Mouse (Mus musculus) embryonic facial prominence, embryonic 13.5 days (tissue): Measurements from ENCODE around the gene Nelfcd. TPM values are rescaled to one million over a fixed set of nuclear protein-coding genes. Genes with fewer than 3 reads are reported as not detected.

ENCODE experiments used
- polyA plus RNA-seq: library from polyadenylated mRNA; unstranded; fragments of >200 nt; fragmentation: Nextera tagmentation; extraction: Ambion mirVana; gene quantifications from 2 replicates; pipeline ENCODE4 v1.2.1, GENCODE M21; 2015

Gene Nelfcd
- polyA plus RNA-seq, 1 experiment from 2014 or later, result 140 TPM

Other genes with a start within 250 kb of the Nelfcd start
- 1,664 and 1,723 TPM in 2 replicates for gene Gnas, start 131.5 kb upstream of the Nelfcd start, polyA plus RNA-seq
- 17.1 and 20.3 TPM in 2 replicates for gene Gm20721, start 69.1 kb upstream of the Nelfcd start, polyA plus RNA-seq
- 148 and 153 TPM in 2 replicates for gene Ctsz, start 23.2 kb downstream of the Nelfcd start, polyA plus RNA-seq
- 3.1 and 3.3 TPM in 2 replicates for gene Tubb1, start 34.9 kb downstream of the Nelfcd start, polyA plus RNA-seq
- 779 and 911 TPM in 2 replicates for gene Atp5e, start 48.3 kb downstream of the Nelfcd start, polyA plus RNA-seq
- 108 TPM in 2 replicates for gene Prelid3b, start 57.3 kb downstream of the Nelfcd start, polyA plus RNA-seq
- gene Zfp831, start 227.7 kb downstream of the Nelfcd start, polyA plus RNA-seq, result 0.07 TPM in 1 of 2 replicates, not detected in the other